Mouse (Mus musculus) A20 (cell line): ENCODE results near the gene Caprin1.

ENCODE experiments used
- DNase-seq: peaks from one replicate; pipeline ENCODE4 v3.0.0-alpha.2; 2011; ENCODE audit warnings: low read depth, low spot score

Gene Caprin1

GRCm38 (mm10) chr2:103796861-103797466 lies 485 bp downstream of the Caprin1 start:
- DNase-seq, result peak; percentile 88

GRCm38 (mm10) chr2:103796211-103796860 lies 1.1 kb downstream of the Caprin1 start:
- no peak for DNase-seq

- peak; percentile 90 for DNase-seq
Measured at GRCm38 (mm10) chr2:103795843-103796210, 1.6 kb downstream of the Caprin1 start.

GRCm38 (mm10) chr2:103792009-103792408 lies 5.4 kb downstream of the Caprin1 start:
- DNase-seq, result no peak

- DNase-seq, result peak; percentile 62
Measured at GRCm38 (mm10) chr2:103785735-103786134, 11.7 kb downstream of the Caprin1 start.

- DNase-seq, result no peak
Measured at GRCm38 (mm10) chr2:103784621-103785020, 12.8 kb downstream of the Caprin1 start.

GRCm38 (mm10) chr2:103762492-103762891 lies 35.0 kb downstream of the Caprin1 start:
- no peak for DNase-seq

GRCm38 (mm10) chr2:103761993-103762392 lies 35.5 kb downstream of the Caprin1 start:
- no peak for DNase-seq

- DNase-seq, result peak; percentile 99
Measured at GRCm38 (mm10) chr2:103760906-103761716, 36.3 kb downstream of the Caprin1 start, which contains the start of gene Nat10. TSS of gene Nat10 (minus strand) at chr2:103761270.

GRCm38 (mm10) chr2:103760421-103760820 lies 37.0 kb downstream of the Caprin1 start:
- no peak for DNase-seq

GRCm38 (mm10) chr2:103755458-103756085 lies 41.9 kb downstream of the Caprin1 start:
- DNase-seq, result no peak

- no peak for DNase-seq
Measured at GRCm38 (mm10) chr2:103754614-103755013, 42.8 kb downstream of the Caprin1 start.

- DNase-seq, result no peak
Measured at GRCm38 (mm10) chr2:103751771-103752170, 45.7 kb downstream of the Caprin1 start.

GRCm38 (mm10) chr2:103749091-103749490 lies 48.4 kb downstream of the Caprin1 start:
- DNase-seq, result no peak

- no peak for DNase-seq
Measured at GRCm38 (mm10) chr2:103747891-103748290, 49.6 kb downstream of the Caprin1 start.

- DNase-seq, result no peak
Measured at GRCm38 (mm10) chr2:103746761-103747160, 50.7 kb downstream of the Caprin1 start.

- no peak for DNase-seq
Measured at GRCm38 (mm10) chr2:103746096-103746495, 51.4 kb downstream of the Caprin1 start.

- no peak for DNase-seq
Measured at GRCm38 (mm10) chr2:103745481-103745880, 52.0 kb downstream of the Caprin1 start.

- DNase-seq, result peak; percentile 70
Measured at GRCm38 (mm10) chr2:103743988-103744387, 53.5 kb downstream of the Caprin1 start.

- no peak for DNase-seq
Measured at GRCm38 (mm10) chr2:103743536-103743935, 53.9 kb downstream of the Caprin1 start.

- DNase-seq, result no peak
Measured at GRCm38 (mm10) chr2:103742821-103743220, 54.6 kb downstream of the Caprin1 start.

GRCm38 (mm10) chr2:103731423-103731822 lies 66.0 kb downstream of the Caprin1 start:
- no peak for DNase-seq
